Mouse (Mus musculus): Measurements from ENCODE around the gene Dph2.
A peak's percentile ranks its signal among the peaks of the same experiment; 100 is the strongest.

Gene Dph2

DNA sequence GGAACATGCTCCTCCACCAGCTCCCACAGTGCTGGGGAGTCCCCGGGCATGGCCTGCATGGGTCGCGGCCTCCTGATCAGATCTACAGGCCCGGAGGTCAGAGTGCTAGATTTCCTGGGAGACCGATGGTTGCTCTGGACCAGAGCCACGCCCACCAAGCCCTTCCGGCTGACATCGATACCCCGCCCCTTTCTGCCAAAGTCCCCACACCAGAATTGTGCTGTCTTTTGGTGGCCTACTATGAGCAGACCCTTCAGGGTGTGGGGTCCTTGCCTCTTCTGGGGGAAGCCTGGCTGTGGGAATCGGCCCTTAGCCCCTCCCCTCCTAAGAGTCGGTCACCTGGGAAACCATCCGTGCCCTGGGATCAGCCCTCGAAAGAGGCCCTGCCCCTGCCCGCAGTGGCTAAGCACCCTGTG, 19.4 kb downstream of the Dph2 start, which contains the start of gene Ccdc24:
Gene Ccdc24 (minus strand): TSS at position 87 of the 416 bp plus-strand sequence.
- DNase-seq (ENCODE audit: extremely low spot score, low spot score), result peak; percentile 40

DNA sequence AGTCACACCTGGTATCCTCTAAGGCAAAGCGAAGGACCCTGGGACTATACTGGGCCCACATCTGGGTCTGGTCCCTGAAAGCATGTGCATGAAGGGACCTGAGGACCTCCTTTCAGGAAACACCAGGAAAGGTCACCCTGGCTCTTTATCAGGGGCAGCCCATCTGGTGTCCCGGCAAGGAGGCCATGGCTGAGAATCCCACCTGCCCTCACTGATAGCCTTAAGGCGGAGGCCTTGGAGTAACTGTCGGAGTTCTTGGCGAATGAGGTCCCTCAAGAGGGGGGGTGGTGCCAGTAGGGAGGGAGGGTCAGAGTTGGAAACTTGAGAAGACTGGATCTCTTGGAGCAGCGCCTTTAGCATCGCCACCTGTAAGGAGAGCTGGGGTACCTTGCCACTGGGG, 20.0 kb downstream of the Dph2 start:
- no peak for DNase-seq (ENCODE audit: extremely low spot score, low spot score)

DNA sequence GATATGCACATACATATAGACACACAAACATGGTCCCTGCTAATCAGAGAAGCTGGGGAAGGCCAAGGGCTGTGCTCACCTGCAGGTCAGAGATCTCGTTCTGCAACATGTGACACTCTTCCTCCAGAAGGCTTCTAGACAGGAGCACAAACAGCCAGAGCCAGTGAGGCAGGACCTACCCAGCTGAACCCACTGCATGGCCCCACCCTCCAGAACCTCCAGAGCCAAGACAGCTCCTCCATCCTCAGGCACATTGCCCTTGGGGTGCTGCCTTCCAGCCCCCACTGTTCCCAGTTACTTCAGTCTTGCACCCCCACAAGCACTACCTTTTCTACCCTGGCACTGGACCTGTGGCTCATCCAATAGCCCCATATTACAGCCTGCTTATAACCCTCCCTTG, 21.4 kb downstream of the Dph2 start:
- DNase-seq (ENCODE audit: extremely low spot score, low spot score), result no peak

DNA sequence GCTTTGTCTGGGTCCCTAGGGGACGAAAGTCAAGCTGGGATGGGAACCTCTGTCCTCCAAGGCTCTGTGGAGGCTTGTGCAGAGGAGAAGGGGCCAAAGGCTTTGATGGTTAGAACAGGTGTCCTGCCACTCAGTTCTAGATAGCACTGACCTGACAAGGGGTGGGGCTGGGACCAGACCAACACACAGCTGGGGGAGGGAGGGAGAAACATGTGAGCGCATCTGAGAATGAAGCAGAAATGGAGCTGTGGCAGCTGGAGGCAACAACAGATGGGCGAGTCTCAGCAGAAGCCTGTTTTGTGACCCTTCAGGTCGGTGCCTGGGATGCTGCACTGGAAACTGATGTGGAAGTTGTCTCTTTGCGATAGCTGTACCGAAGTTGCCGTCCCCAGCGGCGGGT, 22.5 kb downstream of the Dph2 start:
- no peak for DNase-seq (ENCODE audit: extremely low spot score, low spot score)

DNA sequence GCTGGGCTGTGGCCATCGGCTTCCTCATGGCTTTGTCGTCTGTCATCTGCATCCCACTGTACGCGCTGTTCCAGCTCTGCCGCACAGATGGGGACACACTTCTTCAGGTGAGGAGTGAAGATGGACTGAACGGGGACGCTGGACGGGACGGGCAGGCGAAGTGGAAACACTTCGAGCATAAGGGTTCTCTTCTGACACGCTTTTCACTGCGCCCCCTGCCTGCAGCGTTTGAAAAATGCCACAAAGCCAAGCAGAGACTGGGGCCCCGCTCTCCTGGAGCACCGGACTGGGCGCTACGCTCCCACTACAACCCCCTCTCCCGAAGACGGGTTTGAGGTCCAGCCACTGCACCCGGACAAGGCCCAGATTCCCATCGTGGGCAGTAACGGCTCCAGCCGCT, 24.0 kb downstream of the Dph2 start:
- peak; percentile 68 for DNase-seq (ENCODE audit: extremely low spot score, low spot score)

- no peak for DNase-seq (ENCODE audit: extremely low spot score, low spot score)
These were observed 24.8 kb downstream of the Dph2 start for GRCm38 (mm10) chr4:117867000-117867399.

DNA sequence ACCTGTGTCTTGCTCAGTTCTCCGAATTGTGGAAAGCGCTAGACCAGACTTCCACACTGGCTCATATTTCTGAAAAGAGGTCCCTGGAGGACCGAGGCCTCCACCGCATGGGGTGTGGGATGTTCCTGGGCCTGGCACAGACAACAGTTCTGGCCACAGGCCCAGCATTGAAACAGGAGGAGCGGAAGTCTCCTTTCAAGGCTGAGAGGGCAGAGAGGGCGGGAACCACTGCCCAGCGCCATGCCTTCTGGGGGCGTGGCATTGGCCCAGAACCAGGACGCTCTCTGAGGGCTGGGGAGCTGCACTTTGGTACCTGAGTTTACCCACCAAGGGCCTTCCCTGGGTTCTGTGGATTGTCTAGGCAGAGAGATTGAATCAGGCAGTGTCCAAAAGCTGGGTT, 25.7 kb downstream of the Dph2 start:
- no peak for DNase-seq (ENCODE audit: extremely low spot score, low spot score)

GRCm38 (mm10) chr4:117862823-117863222, 29.0 kb downstream of the Dph2 start:
- DNase-seq (ENCODE audit: extremely low spot score, low spot score), result no peak

DNA sequence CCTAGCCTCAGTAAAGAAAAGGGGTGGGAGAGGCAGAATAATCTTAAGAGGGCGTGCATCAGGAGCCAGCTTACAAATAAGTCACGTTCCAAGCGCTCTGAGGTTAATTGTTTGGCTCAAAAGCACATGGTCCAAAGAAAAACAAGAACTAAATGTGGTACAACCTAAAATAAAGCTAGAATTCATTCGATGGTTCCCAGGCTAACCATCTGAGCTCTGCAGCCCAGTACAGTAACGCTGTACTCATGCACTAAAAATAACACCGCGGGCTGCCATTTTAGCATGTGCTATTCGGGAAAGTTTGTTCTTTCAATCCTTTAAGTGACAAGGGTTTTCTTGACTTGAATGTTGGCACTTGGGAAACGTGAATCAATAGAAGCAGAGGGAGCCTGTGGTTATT, 31.3 kb downstream of the Dph2 start:
- no peak for DNase-seq (ENCODE audit: extremely low spot score, low spot score)

DNA sequence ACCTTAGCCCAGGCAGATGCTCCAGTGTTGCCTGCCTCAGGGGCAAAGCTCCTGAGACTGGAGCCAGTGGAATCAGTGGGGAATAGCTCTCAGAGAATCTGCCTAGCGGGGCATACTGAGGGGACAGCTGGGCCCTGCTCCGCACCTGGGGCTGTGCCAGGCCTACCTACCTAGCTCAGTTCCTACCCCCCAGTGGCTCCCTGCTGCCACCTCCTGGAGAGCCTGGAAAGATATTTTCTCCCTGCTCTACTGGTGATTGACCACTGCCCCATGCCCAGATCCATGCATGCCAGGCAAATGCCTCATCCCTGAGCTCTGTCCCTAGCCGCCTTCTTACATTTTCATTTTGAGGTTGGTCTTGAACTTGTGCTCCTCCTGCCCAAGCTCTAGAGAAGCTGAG, 33.0 kb downstream of the Dph2 start:
- no peak for DNase-seq (ENCODE audit: extremely low spot score, low spot score)

DNA sequence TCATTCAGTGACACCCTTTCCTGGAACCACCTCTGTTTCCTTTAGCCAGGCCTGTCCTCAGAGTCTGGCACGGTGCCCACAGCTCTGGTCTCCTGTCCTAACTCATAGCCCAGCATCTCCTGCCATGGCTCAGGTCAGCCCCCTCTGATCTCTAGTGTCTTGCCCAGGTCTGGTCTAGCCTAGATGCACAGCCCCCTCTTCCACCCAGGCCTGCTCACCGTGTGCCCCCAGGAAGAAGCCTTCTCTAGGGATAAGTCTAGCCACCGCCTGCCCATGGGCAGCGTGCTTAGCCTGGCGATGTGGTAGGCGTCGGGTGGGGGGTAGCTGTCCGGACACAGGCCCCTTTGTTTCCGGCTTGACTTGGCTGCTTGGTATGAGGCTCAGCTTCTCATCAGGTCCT, 36.7 kb downstream of the Dph2 start:
- DNase-seq (ENCODE audit: extremely low spot score, low spot score), result no peak

- no peak for DNase-seq (ENCODE audit: extremely low spot score, low spot score)
These were observed 39.5 kb downstream of the Dph2 start for GRCm38 (mm10) chr4:117852152-117852868.

- no peak for DNase-seq (ENCODE audit: extremely low spot score, low spot score)
These were observed 41.0 kb downstream of the Dph2 start for GRCm38 (mm10) chr4:117850871-117851270.

DNA sequence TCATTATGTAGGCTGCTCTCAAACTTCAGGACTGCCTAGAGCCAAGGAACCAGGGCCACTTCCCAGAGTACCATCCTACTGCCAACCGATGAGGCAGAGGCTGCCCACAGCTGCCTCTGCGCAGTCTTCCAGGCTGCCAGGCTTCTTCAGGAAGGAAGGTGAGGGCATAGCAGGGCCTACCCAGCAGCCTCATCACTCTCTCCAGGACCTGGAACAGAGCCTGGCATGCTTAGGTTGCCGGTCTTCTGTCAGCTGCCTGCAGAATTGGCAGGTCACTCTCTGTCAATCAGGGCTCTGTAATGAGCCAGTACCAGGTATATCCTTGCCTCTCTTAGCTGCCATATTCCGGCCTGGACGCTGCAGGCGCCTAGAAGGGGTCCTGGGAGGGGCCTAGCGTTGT, 41.7 kb downstream of the Dph2 start:
- DNase-seq (ENCODE audit: extremely low spot score, low spot score), result no peak

DNA sequence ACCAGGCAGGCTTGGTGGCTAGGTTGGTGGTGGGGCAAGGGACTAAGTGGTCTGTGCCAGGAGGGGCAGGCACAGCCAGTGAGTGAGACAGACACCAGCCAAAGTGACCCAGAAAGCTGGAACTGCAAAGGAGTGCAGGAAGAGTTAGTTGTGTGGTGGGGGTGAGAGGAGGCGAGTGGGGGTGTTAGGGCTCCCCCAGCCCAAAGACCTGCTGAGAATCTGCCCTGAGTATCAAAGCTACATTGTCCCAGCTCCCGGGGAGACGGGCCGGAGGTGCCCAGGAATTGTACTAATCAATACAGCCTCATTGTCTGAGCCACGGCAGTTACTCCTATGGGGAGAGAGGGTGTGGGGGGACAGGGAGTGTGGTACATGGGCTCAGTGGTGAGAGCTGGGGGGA, 42.3 kb downstream of the Dph2 start:
- no peak for DNase-seq (ENCODE audit: extremely low spot score, low spot score)

DNA sequence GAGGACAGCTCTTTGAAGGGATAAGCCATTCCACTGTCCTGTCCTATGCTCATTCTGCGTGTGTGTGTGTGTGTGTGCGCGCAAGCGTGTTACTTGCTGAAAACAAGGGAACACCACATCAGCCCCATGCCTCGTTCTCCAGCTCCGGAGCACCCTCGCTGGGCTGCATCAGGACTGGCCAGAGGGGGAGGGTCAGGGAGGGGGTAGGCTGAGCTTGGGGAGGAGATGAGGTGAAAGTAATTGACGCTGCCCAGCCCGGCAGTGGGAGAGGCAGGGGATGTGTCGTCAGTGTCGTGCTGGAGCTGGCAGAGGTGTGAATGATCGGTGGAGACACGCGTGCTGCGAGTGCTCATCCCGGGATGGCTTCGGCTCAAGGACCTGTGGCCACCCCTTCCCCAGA, 42.8 kb downstream of the Dph2 start:
- DNase-seq (ENCODE audit: extremely low spot score, low spot score), result no peak

DNA sequence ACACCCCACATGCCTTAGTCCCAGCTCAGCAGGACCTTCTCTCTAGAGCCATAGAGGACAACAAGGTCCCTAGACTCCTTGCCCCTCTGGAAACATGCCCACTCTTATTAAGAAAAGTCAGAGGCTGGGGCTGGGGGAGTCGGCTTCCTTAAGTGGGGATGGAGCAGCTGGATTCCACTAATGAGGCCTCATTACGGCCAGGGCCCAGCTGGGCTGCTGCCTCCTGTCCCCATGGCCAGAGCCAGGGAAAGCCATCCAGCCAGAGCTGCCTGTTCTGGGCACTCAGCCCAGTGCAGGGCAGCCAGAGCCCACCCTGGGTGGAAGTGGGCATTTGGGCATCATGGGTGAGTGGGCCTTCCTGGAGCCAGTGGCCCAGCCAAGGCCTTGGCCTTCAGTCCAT, 44.8 kb downstream of the Dph2 start:
- no peak for DNase-seq (ENCODE audit: extremely low spot score, low spot score)

- no peak for DNase-seq (ENCODE audit: extremely low spot score, low spot score)
These were observed 45.6 kb downstream of the Dph2 start for GRCm38 (mm10) chr4:117846261-117846660.

DNA sequence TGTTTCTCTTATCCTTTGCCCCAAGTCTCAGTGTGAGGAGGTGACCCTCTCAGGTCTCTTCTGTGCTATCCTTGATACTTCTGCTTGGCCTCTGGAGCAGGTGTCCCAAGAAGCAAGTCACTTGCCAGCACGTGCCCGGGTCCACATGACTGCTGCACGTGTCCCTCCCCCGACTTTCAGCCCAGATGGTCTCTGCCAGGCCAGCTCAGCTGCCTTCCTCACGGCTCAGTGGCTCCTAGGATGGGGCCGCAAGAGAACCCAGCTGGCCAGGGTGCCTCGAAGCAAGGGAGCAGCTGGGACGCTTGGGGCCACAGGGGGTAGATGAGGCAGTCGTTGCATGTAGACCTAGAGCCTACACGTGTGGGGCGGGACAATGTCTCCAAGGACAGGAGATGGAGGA, 46.5 kb downstream of the Dph2 start:
- no peak for DNase-seq (ENCODE audit: extremely low spot score, low spot score)

GRCm38 (mm10) chr4:117844467-117844866, 47.4 kb downstream of the Dph2 start:
- no peak for DNase-seq (ENCODE audit: extremely low spot score, low spot score)

- DNase-seq (ENCODE audit: extremely low spot score, low spot score), result no peak
These were observed 48.7 kb downstream of the Dph2 start for GRCm38 (mm10) chr4:117843101-117843500.

DNA sequence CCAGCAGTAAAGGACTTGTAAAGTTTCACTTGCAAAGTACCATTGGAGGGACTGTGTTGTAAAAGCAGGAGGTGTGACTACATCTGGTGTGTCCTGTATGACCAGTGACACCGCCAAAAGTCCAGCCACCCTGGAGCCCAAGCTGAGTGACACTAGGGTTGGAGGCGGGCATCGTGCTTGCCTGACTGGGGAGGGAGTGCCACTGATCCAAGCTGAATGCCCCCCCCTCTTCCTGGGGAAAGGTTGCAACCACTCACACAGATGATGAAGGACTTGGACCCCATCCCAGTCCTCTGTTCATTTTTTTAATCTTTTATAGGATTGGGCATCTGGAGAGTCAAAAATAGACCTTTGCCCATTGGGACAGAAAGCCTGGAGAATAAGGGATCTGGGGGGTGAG, 50.3 kb downstream of the Dph2 start:
- DNase-seq (ENCODE audit: extremely low spot score, low spot score), result no peak

DNA sequence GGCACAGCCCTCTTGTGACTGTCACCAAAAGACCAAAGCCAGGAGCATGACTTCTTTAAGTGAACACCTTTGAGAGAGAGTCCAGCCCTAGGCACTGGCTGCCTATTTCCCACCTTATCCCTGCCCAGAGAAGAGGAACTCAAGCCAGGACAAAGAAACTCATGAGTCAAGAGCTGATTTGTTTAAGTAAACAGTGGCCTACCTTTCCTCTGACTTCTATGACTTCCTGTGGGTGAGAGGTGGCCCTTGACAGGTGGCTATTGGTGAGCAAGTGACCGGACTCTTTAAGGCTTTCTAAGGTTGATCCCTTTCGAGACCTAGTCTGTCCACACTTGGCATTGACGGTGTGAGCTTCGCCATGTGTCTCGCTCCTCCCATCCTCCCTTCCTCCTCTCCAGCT, 51.0 kb downstream of the Dph2 start:
- no peak for DNase-seq (ENCODE audit: extremely low spot score, low spot score)

GRCm38 (mm10) chr4:117839366-117839765, 52.5 kb downstream of the Dph2 start:
- no peak for DNase-seq (ENCODE audit: extremely low spot score, low spot score)
